Mouse (Mus musculus) gastrocnemius, adult 18-20 months (tissue): ENCODE results near the gene Rack1. TPM values are rescaled to one million over a fixed set of nuclear protein-coding genes. Genes with fewer than 3 reads are reported as not detected.
A peak's percentile ranks its signal among the peaks of the same experiment; 100 is the strongest.
"Not testable (repeated sequence)": the region's sequence is repeated elsewhere in the genome, so short reads cannot be mapped to it uniquely, and the experiment has no call there.

Experiments
- DNase-seq: peaks from one replicate; pipeline ENCODE4 v3.0.0; 2021; ENCODE audit warnings: low spot score
- total RNA-seq, 2 experiments: library from RNA; stranded (reverse); gene quantifications; 2 replicates each; pipeline ENCODE4 v1.2.3; 2021

The Rack1 gene
- total RNA-seq, 2 experiments from 2014 or later, result 383 to 411 TPM

DNA sequence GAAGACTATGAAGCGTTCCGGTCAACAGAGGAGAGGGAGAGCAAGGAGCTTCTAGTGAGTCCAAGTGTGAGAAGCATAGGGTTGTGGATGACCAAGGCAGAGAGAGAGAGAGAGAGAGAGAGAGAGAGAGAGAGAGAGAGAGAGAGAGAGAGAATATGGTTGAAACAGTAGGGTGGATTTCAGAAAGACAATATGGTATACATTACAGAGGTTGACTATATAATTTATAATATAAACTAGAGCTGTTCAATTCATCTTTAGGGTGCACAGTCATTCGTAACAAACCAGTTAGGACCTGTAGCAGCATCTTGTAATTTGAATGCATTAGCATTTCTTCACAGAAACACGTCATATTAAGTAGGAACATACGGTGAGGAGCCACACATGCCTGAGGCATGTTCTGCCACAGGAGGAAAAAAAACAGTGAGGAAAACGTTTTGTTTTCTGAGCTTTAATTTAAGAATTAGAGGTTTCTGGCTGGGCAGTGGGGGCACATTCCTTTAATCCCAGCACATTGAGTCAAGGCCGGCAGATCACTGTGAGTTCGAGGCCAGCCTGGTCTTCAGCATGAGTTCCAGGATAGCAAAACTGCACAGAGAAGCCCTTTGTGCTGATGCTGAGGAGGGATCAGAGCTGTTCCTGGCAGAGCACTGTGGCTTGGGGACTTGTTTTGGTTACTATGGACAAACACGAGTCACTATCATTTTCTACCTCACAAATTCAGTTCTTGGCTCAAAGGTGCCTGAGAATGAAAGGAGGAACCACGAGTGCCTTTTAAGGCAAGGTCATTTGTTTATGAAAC, 38.9 kb downstream of the Rack1 start:
- no peak for DNase-seq

DNA sequence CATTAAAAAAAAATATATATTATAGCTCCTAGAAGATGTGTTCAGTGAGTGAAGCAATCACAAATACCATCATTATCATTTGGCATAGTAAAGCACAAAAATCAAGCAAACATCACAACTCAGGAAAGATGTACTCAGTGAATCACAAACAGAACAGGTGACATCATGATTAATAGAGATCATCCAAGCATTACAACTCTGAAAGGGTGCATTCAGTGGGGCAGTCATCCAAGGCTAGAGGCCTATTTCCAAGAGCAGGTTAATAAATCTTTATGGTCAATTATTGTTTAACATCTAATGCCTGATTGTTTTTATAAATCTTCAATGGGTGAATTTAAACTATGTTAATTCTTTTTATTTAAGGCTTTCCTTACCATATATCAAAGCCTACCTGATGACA, 40.7 kb downstream of the Rack1 start:
- DNase-seq, result no peak

DNA sequence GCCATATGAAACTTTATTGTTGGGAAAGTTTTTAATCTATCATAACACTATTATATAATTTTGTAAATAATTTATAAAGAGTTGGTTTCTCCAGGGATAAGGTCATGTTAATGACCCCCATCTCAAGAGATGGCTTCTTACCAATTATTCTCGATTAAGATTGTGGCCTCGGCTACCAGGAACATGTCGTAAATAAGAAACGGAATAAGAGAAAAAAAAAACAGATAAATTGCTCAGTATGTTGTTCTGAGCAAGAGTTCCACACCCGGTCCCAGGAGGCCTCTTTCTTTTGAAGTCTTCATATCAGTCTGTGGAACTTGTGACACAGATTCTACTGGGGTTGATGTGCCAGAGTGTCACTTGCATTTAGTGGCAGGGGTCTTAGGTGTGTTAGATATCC, 41.1 kb downstream of the Rack1 start:
- DNase-seq, result no peak

DNA sequence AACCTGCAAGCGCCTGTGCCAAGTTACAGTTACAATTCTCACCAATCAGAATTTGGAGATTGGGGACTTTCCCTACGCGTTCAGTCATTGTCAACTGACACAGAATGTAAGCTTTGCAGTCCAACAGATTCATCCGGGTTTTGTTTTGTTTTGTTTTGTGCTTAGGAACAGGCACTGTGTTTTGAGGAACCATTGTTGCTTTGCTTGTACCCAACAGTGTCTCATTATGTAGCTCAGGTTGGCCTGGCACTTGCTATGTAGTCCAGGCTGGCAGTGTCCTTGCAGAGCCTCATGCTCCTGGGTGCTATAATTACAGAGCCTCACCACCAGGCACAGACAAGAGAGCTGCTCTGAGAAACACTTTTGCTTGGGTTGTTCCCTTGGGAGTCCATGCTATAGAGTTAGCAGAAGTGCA, 42.3 kb downstream of the Rack1 start:
- DNase-seq, result no peak

DNA sequence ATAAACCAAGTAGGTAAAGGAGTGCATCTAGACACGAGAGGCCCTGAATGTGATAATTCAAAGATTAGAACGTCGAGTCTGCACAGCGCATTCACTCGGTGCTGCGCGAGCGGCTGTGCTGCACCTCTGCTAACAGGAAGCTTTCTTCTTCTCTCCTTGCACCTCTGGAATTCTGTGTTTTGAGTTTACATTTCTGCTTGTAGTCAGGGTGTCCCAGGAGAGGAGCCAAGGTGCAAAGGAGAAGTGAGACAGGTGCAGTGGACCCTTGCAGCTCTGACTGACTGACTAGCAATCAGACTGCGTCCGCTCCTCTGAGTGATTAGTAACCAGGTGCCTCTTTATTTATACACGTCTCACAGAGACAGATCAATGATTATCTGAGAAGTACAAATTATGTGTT, 43.1 kb downstream of the Rack1 start:
- DNase-seq, result no peak

DNA sequence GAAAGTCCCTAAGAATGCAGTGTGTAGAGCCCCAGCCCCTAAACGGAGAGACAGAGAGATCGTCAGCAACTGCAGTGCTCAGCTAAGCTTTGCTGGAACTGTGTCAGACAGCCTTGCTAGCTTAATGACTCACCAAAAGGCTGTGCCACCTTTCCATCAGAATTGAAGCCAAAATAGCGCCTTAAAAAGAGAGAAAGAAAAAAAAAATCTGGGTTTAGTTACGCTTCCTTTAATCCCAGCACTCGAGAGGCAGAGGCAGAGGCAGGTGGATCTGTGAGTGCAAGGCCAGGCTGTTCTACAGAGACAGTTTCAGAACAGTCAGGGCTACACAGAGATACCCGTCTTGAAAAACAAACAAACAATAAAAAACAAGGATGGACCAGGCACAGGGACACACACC, 44.2 kb downstream of the Rack1 start:
- no peak for DNase-seq

DNA sequence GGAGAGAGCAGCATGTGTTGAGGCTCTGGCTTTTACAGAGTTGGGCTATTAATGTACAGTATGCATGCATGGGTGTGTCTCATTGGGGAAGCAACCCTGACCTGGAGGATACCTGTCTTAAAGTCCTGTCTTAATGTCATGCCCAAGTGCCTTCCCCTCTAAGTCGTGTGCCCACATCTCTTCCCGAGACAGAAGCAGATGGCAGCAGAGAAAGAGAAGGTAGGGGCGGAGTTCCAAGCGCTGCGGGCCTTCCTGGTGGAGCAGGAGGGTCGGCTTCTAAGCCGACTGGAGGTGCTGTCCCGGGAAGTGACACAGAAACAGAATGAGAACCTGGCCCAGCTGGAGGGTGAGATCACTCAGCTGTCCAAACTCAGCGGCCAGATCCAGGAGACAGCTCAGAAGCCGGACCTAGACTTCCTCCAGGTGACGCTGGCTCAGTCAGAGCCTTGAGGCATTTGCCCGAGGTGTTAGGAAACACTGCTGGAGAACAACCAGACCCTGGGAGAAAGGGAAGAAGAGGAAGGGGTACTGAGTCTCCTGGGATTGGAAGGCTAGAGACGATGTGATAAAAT, 45.2 kb downstream of the Rack1 start:
- peak; percentile 52 for DNase-seq

DNA sequence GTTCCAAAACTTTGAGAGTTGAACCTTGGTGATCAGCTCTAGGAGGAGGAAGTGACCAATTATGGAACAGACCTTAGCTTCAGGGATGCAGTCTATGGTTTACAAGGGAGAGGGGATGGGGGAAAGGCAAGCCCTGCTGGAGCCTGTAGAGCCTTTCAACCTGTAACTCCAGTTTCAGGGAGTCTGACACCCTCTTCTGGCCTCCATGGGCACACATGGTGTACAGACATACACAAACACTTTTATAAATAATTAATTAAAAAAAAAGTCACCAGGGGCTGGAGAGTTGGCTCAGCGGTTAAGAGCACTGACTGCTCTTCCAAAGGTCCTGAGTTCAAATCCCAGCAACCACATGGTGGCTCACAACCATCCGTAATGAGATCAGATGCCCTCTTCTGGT, 46.2 kb downstream of the Rack1 start:
- not testable (repeated sequence) for DNase-seq

DNA sequence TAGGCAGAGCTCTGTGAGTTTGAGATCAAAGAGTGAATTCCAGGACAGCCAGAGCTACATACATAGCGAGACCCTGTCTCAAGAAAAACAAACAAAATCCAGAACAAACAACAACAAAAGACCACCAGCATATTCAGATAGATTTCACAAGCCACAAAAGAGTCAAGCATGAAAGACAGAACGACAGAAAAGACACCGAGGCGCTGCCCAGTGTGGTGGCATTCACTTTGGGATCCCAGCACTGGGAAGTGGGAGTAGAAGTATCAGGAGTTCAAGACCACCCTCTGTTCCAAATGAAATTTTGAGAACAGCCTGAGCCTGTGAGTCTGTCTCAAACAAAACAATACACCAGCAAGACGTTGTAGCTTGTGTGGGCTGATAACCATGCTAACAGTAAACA, 46.7 kb downstream of the Rack1 start:
- DNase-seq, result no peak

DNA sequence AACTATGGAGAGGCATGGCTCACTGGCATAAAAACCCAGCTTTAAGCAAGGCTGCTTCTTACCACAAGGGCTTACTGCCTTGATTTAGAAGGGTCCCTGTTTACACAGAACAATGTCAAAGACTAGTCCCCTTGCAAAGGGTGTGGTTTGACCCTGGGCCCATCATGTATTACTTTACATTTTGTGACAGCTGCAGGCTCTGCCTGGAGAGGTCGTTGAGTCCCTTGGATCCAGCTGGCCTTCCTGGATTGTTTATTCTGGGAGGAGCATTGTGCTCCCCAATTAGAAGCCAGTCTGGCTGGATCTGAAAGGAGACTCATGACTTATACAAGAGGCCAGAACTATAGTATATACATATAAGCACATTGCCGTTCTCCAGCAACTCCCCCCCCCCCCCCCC, 50.1 kb downstream of the Rack1 start:
- no peak for DNase-seq

DNA sequence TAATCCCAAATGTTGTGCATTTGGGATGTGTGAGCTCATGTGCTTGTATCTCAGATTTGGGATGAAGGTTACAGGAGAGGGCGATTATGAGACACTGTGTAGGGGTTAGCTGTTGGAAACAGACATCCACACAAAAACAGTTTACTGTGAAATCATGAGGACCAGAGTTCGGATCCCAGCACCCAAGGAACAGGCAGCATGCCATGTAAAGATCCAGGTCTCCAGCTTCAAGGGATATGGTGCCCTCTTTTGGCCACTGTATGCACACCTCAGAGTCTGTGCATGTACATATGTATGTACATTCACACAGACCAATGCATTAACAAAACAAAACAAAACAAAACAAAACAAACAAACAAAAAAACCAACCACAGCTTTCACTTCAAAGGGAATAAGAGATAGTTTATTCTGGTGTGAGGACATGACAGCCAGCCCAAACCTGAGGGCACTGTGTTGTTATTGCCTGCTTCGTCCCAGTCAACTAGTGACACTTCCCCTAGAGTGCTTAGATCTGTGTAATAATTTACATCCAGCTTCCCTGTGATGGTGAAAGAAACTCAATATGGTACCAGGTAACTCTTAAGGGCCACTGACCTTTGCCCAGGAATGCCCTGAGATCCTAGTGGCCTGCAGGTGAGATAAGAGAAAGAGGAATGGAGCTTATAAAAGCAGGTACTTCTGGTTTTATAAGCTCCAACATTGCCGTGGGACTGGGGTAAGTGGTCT, 51.3 kb downstream of the Rack1 start:
- DNase-seq, result no peak

DNA sequence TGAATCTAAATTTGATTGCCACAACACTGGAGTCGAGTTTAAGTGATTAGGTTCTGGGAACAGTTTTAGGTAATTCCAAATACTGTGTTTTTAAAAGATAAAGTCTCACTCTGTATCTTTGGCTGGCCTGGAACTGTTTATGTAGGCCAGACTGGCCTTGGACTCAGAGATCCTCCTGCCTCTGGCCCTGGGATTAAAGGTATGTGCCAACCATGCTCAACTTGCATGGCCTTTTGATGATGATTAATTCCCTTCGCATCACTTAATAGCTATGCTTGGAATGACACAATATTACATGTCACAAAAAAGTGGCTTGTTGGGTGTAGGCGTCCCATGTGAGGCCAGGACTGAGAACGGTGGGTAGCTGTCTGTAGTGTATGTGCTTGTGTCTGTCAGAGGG, 52.1 kb downstream of the Rack1 start:
- DNase-seq, result no peak

DNA sequence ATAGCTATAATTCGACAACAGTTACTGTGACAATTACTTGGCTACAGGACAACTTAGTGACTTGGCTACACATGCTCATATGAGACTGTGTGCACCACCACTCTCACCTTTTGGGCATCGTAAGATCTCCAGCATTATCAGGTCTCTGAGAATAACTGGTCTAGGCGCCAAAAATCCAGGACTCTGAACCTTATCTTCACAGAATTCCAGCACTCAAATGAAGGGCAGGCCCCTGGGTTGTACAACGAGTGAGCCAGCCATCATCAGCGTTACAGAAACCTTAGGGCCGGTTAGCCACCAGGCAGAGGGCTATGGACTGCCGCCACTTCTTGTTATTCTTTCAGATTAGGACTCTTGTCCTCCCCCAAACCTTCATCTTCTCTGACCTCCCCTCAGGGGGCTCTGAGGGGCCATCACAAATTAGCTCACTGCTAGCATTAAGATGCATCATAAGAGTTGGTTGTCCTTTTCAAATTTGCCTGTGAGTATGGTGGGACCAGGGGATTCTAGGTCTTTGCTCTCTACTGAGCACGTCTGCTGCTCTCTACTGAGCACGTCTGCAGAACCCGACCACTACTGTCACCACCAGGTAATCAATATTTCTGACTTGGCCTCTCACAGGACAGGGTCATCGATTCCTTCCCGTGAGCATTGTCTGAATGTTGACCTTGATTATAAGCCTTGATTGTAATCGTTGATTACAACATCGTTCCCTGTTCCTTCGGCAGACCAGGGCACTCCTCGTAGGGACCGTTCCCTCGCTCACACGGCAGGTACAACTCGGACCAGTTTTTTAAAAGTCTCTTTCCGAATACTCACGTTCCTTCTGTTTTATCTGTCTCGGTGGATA, 52.7 kb downstream of the Rack1 start:
- no peak for DNase-seq

DNA sequence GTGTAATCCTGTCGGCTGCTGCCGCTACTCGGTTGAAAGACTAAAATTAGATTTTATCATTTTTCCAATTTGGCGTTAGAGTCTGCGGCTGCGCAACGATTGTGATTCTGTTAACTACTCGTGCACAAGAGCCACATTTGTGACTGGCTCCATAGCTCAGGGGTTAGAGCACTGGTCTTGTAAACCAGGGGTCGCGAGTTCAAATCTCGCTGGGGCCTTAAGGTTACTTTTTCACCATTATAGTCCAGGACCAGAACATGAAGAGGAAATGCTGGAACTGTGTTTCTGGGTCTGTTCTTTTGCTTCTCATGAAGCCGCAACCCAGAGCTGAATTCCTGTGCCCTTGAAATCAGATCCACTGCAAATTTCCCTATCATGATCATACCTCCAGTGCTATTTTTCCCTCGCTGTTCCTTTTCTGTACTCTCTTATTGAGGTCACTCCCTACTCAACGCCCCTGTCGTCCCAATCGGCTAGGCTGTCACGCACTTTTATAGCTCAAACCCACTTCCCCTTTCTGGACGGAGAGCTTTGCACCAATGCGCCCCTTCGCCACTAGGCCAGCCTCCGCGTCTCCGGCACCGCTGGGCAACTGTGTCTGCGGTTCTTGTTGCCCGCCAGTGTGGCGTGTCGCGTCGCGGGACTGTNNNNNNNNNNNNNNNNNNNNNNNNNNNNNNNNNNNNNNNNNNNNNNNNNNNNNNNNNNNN, 53.5 kb downstream of the Rack1 start:
- DNase-seq, result peak; percentile 91

Other genes with a start within 250 kb of the Rack1 start
- gene Trim41, start 17.0 kb downstream of the Rack1 start, total RNA-seq, result 10 to 100 TPM; 15.7 to 22.6 TPM
- gene Trim7, start 25.8 kb downstream of the Rack1 start, total RNA-seq, result 10 to 100 TPM; 34.7 to 41.9 TPM
- gene Gm12184, start 26.3 kb downstream of the Rack1 start, total RNA-seq, result 1 to 10 TPM; 1.8 to 2.5 TPM
- gene Irgm1, start 71.4 kb downstream of the Rack1 start, total RNA-seq, result 10 to 100 TPM; 12.9 to 15.7 TPM
- gene Gm5431, start 101.9 kb downstream of the Rack1 start, total RNA-seq, result under 1 TPM; 0.43 to 0.52 TPM
- 1 to 10 TPM in 1 of 2 experiments, under 1 TPM in 1; 0.88 to 1.1 TPM for gene Psme2b, start 145.9 kb downstream of the Rack1 start, total RNA-seq
- not detected for gene Olfr56, start 178.6 kb downstream of the Rack1 start, total RNA-seq
- 1 to 10 TPM in 1 of 2 experiments, under 1 TPM in 1; 0.87 to 1.9 TPM for gene 9930111J21Rik1, start 179.1 kb downstream of the Rack1 start, total RNA-seq
- 1 to 10 TPM in 1 of 2 experiments, under 1 TPM in 1; 0.55 to 1.1 TPM for gene Gm12185, start 191.9 kb downstream of the Rack1 start, total RNA-seq
- gene Tgtp1, start 193.8 kb downstream of the Rack1 start, total RNA-seq, result 1 to 10 TPM; 1.9 to 9.7 TPM